Mouse (Mus musculus) hindbrain, embryonic 11.5 days (tissue): ENCODE data around the gene Rufy2. TPM values are rescaled to one million over a fixed set of nuclear protein-coding genes. Genes with fewer than 3 reads are reported as not detected.
A peak's percentile ranks its signal among the peaks of the same experiment; 100 is the strongest.

ENCODE experiments used
- ATAC-seq: fragments of 200-750 bp; cut with Nextera tagmentation; 2 replicates; pipeline ENCODE4 v1.8.0; 2017; ENCODE audit warnings: mild to moderate bottlenecking, moderate TSS enrichment, moderate library complexity; ENCODE audit not compliant: low FRiP score
- DNase-seq: peaks from one replicate; pipeline ENCODE4 v3.0.0-alpha.2; 2015; ENCODE audit warnings: low spot score
- H3K27ac ChIP-seq: fragments of 300-500 bp; sonication (generic); 2 replicates; pipeline ENCODE4 v1.5.1; 2014; ENCODE audit warnings: mild to moderate bottlenecking, low read depth, low read length
- H3K27me3 ChIP-seq: fragments of 300-500 bp; sonication (generic); 2 replicates; pipeline ENCODE4 v1.6.1; 2014; ENCODE audit warnings: mild to moderate bottlenecking, low read length, moderate library complexity, mixed read lengths; ENCODE audit not compliant: control insufficient read depth, insufficient read depth
- H3K36me3 ChIP-seq: fragments of 300-500 bp; sonication (generic); 2 replicates; pipeline ENCODE4 v1.6.1; 2014; ENCODE audit warnings: mild to moderate bottlenecking, low read length, moderate library complexity, mixed read lengths; ENCODE audit not compliant: control insufficient read depth, insufficient read depth
- H3K4me1 ChIP-seq: fragments of 300-500 bp; sonication (generic); replicated peaks from 2 replicates; pipeline ENCODE4 v1.6.1; 2014; ENCODE audit warnings: low read length, mixed read lengths; ENCODE audit not compliant: control insufficient read depth, insufficient read depth
- H3K4me2 ChIP-seq: fragments of 300-500 bp; sonication (generic); replicated peaks from 2 replicates; pipeline ENCODE4 v1.6.1; 2014; ENCODE audit warnings: mild to moderate bottlenecking, low read depth, low read length
- H3K4me3 ChIP-seq: fragments of 300-500 bp; sonication (generic); 2 replicates; pipeline ENCODE4 v1.5.1; 2014; ENCODE audit warnings: low read depth, low read length
- H3K9ac ChIP-seq: fragments of 300-500 bp; sonication (generic); 2 replicates; pipeline ENCODE4 v1.6.1; 2014; ENCODE audit warnings: low read depth, low read length
- H3K9me3 ChIP-seq: fragments of 300-500 bp; sonication (generic); 2 replicates; pipeline ENCODE4 v1.6.1; 2016; ENCODE audit warnings: low read length; ENCODE audit not compliant: control insufficient read depth
- WGBS: fragments of 180-500 bp; shearing (Covaris S2); extraction: QIAGEN DNeasy Blood & Tissue Kit; methylation state at CpG from one replicate; pipeline ENCODE4 v1.1.7; 2014; 5-methylcytosine and 5-hydroxymethylcytosine counted together
- polyA plus RNA-seq: library from polyadenylated mRNA; unstranded; fragments of >200 nt; fragmentation: Nextera tagmentation; extraction: Ambion mirVana; gene quantifications from 2 replicates; pipeline ENCODE4 v1.2.1, GENCODE M21; 2014

Gene Rufy2
- polyA plus RNA-seq, 1 experiment from 2014 or later, result 35.0 TPM

- Histone ChIP-seq H3K36me3 (0 out of 2 replicates have a peak, but pooled peaks cover 3% of the 10 kb centered on the region), H3K27me3 (no peaks in the 10 kb centered on the region), H3K9ac (peak overlapping the region; percentile 100), H3K4me1 (0 out of 2 replicates have a peak, but pooled peaks cover 2% of the 10 kb centered on the region), H3K27ac (peak overlapping the region; percentile 100), H3K4me3 (peak overlapping the region; percentile 97), H3K4me2 (peak overlapping the region; percentile 62), H3K9me3 (no peaks in the 10 kb centered on the region)
- ATAC-seq (peak; percentile 31), DNase-seq (peak; percentile 77)
- WGBS, result under 1% methylated on average over 61 of the region's 68 CpGs
These were observed 43.2 kb downstream of the Rufy2 start for GRCm38 (mm10) chr10:63023121-63023748.

GRCm38 (mm10) chr10:63023749-63024579 is 43.9 kb downstream of the Rufy2 start, which contains the start of the genes Hnrnph3 and Pbld2:
Hnrnph3 (minus strand) TSS chr10:63024217.
Pbld2 (plus strand) TSS chr10:63024315.
- peak within 1 kb of the TSS; percentile 62 for H3K4me2 ChIP-seq
- H3K9me3 ChIP-seq, result no peaks in the 10 kb centered on the region
- WGBS, result under 1% methylated on average over 64 of the region's 69 CpGs
- ATAC-seq, result peak; percentile 92
- H3K27me3 ChIP-seq, result no peaks in the 10 kb centered on the region
- H3K4me1 ChIP-seq, result peaks cover 2% of the 10 kb centered on the region; the same call in 1 of the 2 replicates
- no peaks in the 10 kb centered on the region for H3K36me3 ChIP-seq
- H3K27ac ChIP-seq, result peak within 1 kb of the TSS; percentile 100
- peak; percentile 99 for DNase-seq
- H3K9ac ChIP-seq, result peak within 1 kb of the TSS; percentile 100
- H3K4me3 ChIP-seq, result peak within 1 kb of the TSS; percentile 97

GRCm38 (mm10) chr10:63024580-63024910 is 44.5 kb downstream of the Rufy2 start:
- peak overlapping the region; percentile 97 for H3K4me3 ChIP-seq
- peaks cover 2% of the 10 kb centered on the region; the same call in 1 of the 2 replicates for H3K4me1 ChIP-seq
- WGBS, result 0% methylated on average over 8 of the region's 8 CpGs

GRCm38 (mm10) chr10:63025016-63025415 is 45.0 kb downstream of the Rufy2 start:
- peak overlapping the region; percentile 58 for H3K4me2 ChIP-seq
- no peaks in the 10 kb centered on the region for H3K36me3 ChIP-seq
- no peaks in the 10 kb centered on the region for H3K9me3 ChIP-seq
- H3K27ac ChIP-seq, result peak overlapping the region; percentile 100
- H3K9ac ChIP-seq, result peak overlapping the region; percentile 75
- WGBS, result 41% methylated on average over 2 of the region's 2 CpGs
- no peak for ATAC-seq
- peak overlapping the region; percentile 97 for H3K4me3 ChIP-seq
- DNase-seq, result peak; percentile 54
- H3K4me1 ChIP-seq, result peaks cover 2% of the 10 kb centered on the region; the same call in 1 of the 2 replicates
- H3K27me3 ChIP-seq, result no peaks in the 10 kb centered on the region

More at GRCm38 (mm10) chr10:63024580-63024910, 44.5 kb downstream of the Rufy2 start:
- H3K27me3 ChIP-seq, result no peaks in the 10 kb centered on the region
- DNase-seq, result peak; percentile 70
- H3K9ac ChIP-seq, result peak overlapping the region; percentile 75
- H3K27ac ChIP-seq, result peak overlapping the region; percentile 100
- no peaks in the 10 kb centered on the region for H3K36me3 ChIP-seq
- peak overlapping the region; percentile 58 for H3K4me2 ChIP-seq
- ATAC-seq, result peak; percentile 39
- H3K9me3 ChIP-seq, result no peaks in the 10 kb centered on the region

- DNase-seq, result peak; percentile 51
- WGBS, result 26% methylated on average over 6 of the region's 6 CpGs
- no peaks in the 10 kb centered on the region for H3K27me3 ChIP-seq
- H3K36me3 ChIP-seq, result no peaks in the 10 kb centered on the region
- peak overlapping the region; percentile 58; the same call in 1 of the 2 replicates for H3K4me2 ChIP-seq
- no peak overlapping the region; the same call in 1 of the 2 replicates for H3K4me3 ChIP-seq
- H3K4me1 ChIP-seq, result no peaks in the 10 kb centered on the region; the same call in 1 of the 2 replicates
- peak overlapping the region; percentile 75; the same call in 1 of the 2 replicates for H3K9ac ChIP-seq
- peak overlapping the region; percentile 100 for H3K27ac ChIP-seq
- ATAC-seq, result no peak
- no peaks in the 10 kb centered on the region for H3K9me3 ChIP-seq
These were observed 45.5 kb downstream of the Rufy2 start for GRCm38 (mm10) chr10:63025491-63026011.

- Histone ChIP-seq H3K9me3 (no peaks in the 10 kb centered on the region), H3K4me3 (no peak overlapping the region), H3K4me1 (no peaks in the 10 kb centered on the region; the same call in 1 of the 2 replicates), H3K9ac (peak overlapping the region; percentile 1; the same call in 1 of the 2 replicates), H3K36me3 (no peaks in the 10 kb centered on the region), H3K27ac (peak overlapping the region; percentile 100), H3K27me3 (no peaks in the 10 kb centered on the region), H3K4me2 (peak overlapping the region; percentile 24)
- DNase-seq (peak; percentile 77), ATAC-seq (peak; percentile 38; the same call in 1 of the 2 replicates)
- 11% methylated on average over 8 of the region's 8 CpGs for WGBS
These were observed 46.3 kb downstream of the Rufy2 start for GRCm38 (mm10) chr10:63026156-63026794.

GRCm38 (mm10) chr10:63026795-63027160 is 46.8 kb downstream of the Rufy2 start:
- peak; percentile 40 for DNase-seq
- H3K4me1 ChIP-seq, result no peaks in the 10 kb centered on the region; the same call in 1 of the 2 replicates
- 44% methylated on average over 6 of the region's 6 CpGs for WGBS
- no peak overlapping the region for H3K4me3 ChIP-seq
- H3K36me3 ChIP-seq, result no peaks in the 10 kb centered on the region
- peak overlapping the region; percentile 1; the same call in 1 of the 2 replicates for H3K9ac ChIP-seq
- ATAC-seq, result no peak
- H3K4me2 ChIP-seq, result peak overlapping the region; percentile 6; the same call in 1 of the 2 replicates
- no peaks in the 10 kb centered on the region for H3K9me3 ChIP-seq
- peak overlapping the region; percentile 100 for H3K27ac ChIP-seq
- H3K27me3 ChIP-seq, result no peaks in the 10 kb centered on the region
